Mouse (Mus musculus): Measurements from ENCODE around the gene Pdpn.

Gene Pdpn

GRCm38 (mm10) chr4:143238241-143239031 is 60.9 kb downstream of the Pdpn start:
- DNase-seq: peak; percentile 32 to 62

- DNase-seq: no peak
Measured at GRCm38 (mm10) chr4:143231790-143232422, 67.5 kb downstream of the Pdpn start.

DNA sequence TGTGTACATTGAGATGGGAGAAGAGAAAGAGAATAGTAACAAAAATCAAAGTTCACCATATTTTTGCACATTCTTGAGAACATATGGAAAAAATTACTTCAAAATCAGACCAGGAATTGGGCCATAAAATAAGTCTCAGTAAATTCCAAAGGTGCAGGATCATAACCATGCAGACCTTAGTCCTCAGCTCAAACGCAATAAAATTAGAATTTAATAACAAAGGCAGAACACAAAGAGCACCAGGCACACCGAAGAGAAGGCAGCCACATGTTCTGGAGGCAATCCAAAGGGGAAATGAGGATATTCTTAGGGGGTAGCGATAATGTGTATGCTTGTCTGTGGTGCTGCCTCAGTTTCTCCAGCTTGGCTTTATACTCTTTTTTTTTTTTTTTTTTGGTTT is 68.3 kb downstream of the Pdpn start:
- no peak for DNase-seq

DNA sequence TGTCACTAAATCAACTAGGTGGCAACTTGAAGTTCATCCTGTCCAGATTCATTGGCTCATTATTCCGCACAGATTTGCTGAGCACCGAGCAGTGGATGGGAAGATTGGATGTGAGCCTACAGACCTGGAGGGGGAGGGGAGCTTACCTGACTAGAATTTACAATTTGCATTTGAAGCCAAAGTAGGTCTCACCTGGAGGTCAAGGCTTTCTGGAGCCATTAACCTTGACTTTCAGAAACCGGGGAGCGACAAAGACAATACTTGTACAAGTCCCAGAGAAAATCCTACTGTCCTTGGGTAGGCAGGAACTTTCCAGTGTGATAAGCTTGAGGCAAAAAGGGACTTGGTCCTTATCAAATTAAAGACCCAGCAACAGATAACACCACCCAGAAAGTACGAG is 71.4 kb downstream of the Pdpn start:
- no peak for DNase-seq

DNA sequence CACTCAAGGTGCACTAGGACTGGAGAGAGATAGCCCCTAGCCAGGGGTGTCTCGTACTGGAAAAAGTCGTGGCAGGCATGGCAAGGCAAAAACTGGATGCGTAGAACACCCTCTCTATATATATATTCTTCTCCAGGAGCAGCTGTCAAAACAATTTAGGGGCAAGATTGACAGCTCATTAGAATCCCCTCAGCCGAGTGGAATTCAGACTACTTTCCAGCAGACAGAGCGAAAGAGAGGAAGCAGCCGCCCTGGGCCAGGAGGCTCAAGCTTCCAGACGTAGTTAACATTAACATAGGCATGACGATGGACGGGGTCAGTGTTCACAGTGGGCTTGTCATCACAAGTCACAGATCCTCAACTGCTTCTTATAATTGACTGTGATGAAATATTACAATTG is 73.5 kb downstream of the Pdpn start:
- no peak for DNase-seq

DNA sequence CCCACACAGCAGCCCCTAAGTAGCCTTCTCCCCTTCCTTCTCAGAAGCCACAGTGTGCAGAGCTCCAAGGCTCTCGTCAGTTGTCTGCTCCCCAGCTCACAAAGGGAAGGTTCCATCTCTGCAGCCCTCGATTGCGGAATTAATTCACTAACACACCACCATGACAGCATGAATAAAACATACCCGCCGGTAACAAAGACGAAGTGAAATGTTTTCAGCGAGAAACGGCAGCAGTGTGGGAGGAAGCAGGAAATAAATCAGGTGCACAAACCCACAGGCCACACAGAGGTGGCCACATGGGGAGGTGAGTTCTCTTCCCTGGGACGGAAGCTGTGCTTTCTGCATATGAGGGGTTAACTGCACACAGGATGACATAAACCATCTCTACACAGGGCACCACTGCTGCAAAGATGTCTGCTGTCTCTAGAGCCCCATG is 80.0 kb downstream of the Pdpn start:
- peak; percentile 22 to 23 for DNase-seq

GRCm38 (mm10) chr4:143218858-143219257 is 80.5 kb downstream of the Pdpn start:
- no peak for DNase-seq

Measured in spleen, adult 18-20 months (tissue).